Mouse (Mus musculus) frontal cortex, postnatal 36 days (tissue): ENCODE data around the gene Arhgef7.
"Not testable (repeated sequence)": the region's sequence is repeated elsewhere in the genome, so short reads cannot be mapped to it uniquely, and the experiment has no call there.

ENCODE experiments used
- DNase-seq, 2 experiments: peaks; one replicate each; pipeline ENCODE4 v3.0.0; 2022; ENCODE audit warnings: low spot score in 2 of 2

Arhgef7 gene

GRCm38 (mm10) chr8:11834200-11834599, 106.7 kb downstream of the Arhgef7 start:
- no peak for DNase-seq

GRCm38 (mm10) chr8:11834691-11835090, 107.2 kb downstream of the Arhgef7 start:
- DNase-seq: no peak

GRCm38 (mm10) chr8:11840174-11840573, 112.7 kb downstream of the Arhgef7 start, which contains the start of gene Tex29:
TSS of gene Tex29 (plus strand) at chr8:11840474.
- no peak for DNase-seq

GRCm38 (mm10) chr8:11841571-11841970, 114.0 kb downstream of the Arhgef7 start:
- no peak for DNase-seq

- no peak for DNase-seq
Measured at GRCm38 (mm10) chr8:11842757-11843156, 115.2 kb downstream of the Arhgef7 start.

- DNase-seq: no peak
Measured at GRCm38 (mm10) chr8:11843677-11844315, 116.3 kb downstream of the Arhgef7 start.

- DNase-seq: no peak
Measured at GRCm38 (mm10) chr8:11844316-11844685, 116.8 kb downstream of the Arhgef7 start.

GRCm38 (mm10) chr8:11846807-11847206, 119.3 kb downstream of the Arhgef7 start:
- DNase-seq: no peak

- DNase-seq: no peak
Measured at GRCm38 (mm10) chr8:11867832-11868231, 140.3 kb downstream of the Arhgef7 start.

- not testable (repeated sequence) for DNase-seq
Measured at GRCm38 (mm10) chr8:11874227-11874626, 146.7 kb downstream of the Arhgef7 start.

- no peak for DNase-seq
Measured at GRCm38 (mm10) chr8:11884646-11885045, 157.1 kb downstream of the Arhgef7 start.
